Mouse (Mus musculus): ENCODE measurements at regions not wholly inside any gene's neighbourhood (a gene's known extent, or its start where the extent isn't known, plus 50 kb on each side); places are given as distances from the start of the nearest gene placed in this dataset.

DNA sequence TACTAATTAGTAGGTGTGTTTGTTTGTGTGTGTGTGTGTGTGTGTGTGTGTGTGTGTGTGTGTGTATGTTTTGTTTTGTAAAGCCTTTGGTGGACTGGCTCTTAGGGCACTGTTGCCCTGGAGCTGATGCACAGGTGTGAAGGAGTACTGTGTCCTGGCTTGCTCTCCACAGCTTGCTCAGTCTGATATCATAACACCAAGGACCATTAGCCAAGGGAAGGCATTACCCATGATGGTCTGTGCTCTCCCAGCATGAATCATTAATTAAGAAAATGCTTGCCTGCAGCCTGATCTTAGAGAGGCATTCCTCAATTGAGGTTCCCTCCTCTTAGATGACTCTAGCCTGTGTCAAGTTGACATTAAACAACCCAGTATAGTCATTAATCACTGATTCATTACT, 54.7 kb downstream of the Spry2 start:
- no peaks in the 10 kb centered on the region for H3K36me3 ChIP-seq (ENCODE audit: control insufficient read depth, insufficient read depth, low read length)

DNA sequence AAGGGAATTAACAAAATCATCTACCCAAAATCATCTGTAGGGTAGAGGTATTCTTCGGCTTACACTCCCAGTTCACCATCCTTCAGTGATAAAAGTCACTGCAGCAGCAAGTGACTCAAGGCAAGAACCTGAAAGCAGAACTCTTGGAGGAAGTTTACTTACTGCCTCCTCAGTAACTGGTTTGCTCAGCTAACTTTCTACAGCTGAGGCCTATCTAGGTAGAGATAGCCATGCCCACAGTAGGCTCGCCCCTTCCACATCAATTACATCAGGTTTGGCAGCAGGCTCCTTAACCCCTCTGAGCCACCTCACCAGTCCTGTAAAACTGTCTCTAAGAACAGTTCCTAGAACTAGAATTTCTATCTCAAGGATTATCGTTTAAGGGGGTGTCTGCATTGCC, 59.1 kb downstream of the Spry2 start:
- Histone ChIP-seq H3K4me2 (replicated peaks; ENCODE audit: low read depth, low read length) (no peak overlapping the region), H3K9ac (replicated peaks; ENCODE audit: low read depth, low read length) (no peak overlapping the region), H3K27me3 (ENCODE audit: control insufficient read depth, insufficient read depth, low read length) (no peaks in the 10 kb centered on the region), H3K4me1 (ENCODE audit: control insufficient read depth, insufficient read depth, low read length) (no peaks in the 10 kb centered on the region), H3K9me3 (ENCODE audit: control insufficient read depth, low read depth, low read length) (no peaks in the 10 kb centered on the region), H3K4me3 (ENCODE audit: low read depth, low read length) (no peak overlapping the region), H3K27ac (ENCODE audit: low read length) (no peak overlapping the region), H3K36me3 (ENCODE audit: control insufficient read depth, insufficient read depth, low read length) (no peaks in the 10 kb centered on the region)
- 70% methylated on average over 3 of the region's 3 CpGs for WGBS
- ATAC-seq (ENCODE audit: insufficient number of reproducible peaks, insufficient read depth, low FRiP score, low read depth) = no peak

More for the DNA sequence above, 54.7 kb downstream of the Spry2 start:
- Histone ChIP-seq H3K27ac (ENCODE audit: low read length) (no peak overlapping the region), H3K4me1 (ENCODE audit: control insufficient read depth, insufficient read depth, low read length) (no peaks in the 10 kb centered on the region), H3K4me2 (replicated peaks; ENCODE audit: low read depth, low read length) (no peak overlapping the region), H3K9ac (replicated peaks; ENCODE audit: low read depth, low read length) (no peak overlapping the region), H3K27me3 (ENCODE audit: control insufficient read depth, insufficient read depth, low read length) (no peaks in the 10 kb centered on the region), H3K4me3 (ENCODE audit: low read depth, low read length) (no peak overlapping the region), H3K9me3 (ENCODE audit: control insufficient read depth, low read depth, low read length) (no peaks in the 10 kb centered on the region)
- ATAC-seq (ENCODE audit: insufficient number of reproducible peaks, insufficient read depth, low FRiP score, low read depth) = no peak

DNA sequence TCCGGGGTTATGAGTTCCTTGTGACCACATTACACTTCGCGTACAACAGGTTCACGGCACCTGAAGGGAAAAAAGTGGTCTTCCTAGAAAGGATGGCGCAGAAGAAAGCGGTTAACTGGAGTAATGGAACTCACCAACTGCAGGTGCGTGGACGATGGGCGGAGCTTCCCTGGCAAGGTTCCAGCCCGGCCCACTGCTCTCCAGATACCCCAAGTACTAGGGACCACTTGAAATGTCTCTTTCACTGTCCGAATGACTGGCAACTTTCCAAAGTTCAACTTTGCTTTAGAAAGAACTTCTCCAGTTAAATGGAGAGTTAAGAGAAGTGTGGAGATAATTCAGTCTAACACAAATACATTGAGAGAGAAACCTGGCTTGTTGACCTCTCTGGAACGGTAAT, 65.9 kb downstream of the Spry2 start:
- Histone ChIP-seq H3K4me1 (ENCODE audit: control insufficient read depth, insufficient read depth, low read length) (no peaks in the 10 kb centered on the region), H3K27ac (ENCODE audit: low read length) (no peak overlapping the region), H3K9me3 (ENCODE audit: control insufficient read depth, low read depth, low read length) (no peaks in the 10 kb centered on the region), H3K9ac (replicated peaks; ENCODE audit: low read depth, low read length) (no peak overlapping the region), H3K36me3 (ENCODE audit: control insufficient read depth, insufficient read depth, low read length) (no peaks in the 10 kb centered on the region), H3K4me3 (ENCODE audit: low read depth, low read length) (no peak overlapping the region), H3K4me2 (replicated peaks; ENCODE audit: low read depth, low read length) (no peak overlapping the region), H3K27me3 (ENCODE audit: control insufficient read depth, insufficient read depth, low read length) (no peaks in the 10 kb centered on the region)
- WGBS = 83% methylated on average over 12 of the region's 12 CpGs
- ATAC-seq (ENCODE audit: insufficient number of reproducible peaks, insufficient read depth, low FRiP score, low read depth) = no peak

DNA sequence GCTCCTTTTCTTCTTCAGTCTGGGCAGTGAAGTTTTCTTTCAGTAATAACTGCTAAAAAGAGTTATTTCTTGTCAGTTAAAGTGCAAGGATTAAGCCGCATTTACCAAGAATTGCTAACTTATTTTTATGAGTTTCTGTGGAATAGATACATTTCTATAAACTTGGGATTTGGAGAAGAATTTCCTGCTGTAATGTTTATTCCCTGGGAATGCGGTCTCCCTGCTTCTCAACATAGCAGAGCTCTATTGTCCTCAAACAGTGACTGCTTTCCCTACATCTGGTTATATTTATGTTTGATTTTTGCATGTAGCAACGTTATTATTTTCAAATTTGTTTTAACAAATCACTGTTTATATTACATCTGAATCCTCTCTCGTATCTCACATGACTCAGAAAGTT, 66.3 kb downstream of the Spry2 start:
- 55% methylated on average over 4 of the region's 4 CpGs for WGBS

DNA sequence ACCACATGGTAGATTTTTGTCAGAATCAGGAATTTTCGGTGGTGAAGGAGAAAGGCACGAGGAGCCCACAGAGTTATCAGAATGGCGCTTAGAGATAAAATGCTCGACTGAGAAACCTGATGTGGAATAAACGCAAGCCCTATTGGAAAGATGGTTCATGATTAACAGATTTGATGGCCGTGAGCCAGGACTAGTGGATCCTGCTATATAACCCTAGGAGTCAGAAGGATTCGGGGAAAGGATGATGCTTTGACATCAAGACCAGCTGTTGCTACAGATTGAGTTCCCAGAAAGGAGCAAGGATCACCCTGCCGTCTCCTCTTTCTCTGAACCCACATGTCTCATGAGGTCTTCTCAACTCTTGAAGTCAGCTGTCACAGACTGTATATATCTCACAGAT, 73.5 kb downstream of the Spry2 start:
- Histone ChIP-seq H3K27ac (ENCODE audit: low read length) (no peak overlapping the region), H3K36me3 (ENCODE audit: control insufficient read depth, insufficient read depth, low read length) (no peaks in the 10 kb centered on the region), H3K4me3 (ENCODE audit: low read depth, low read length) (no peak overlapping the region), H3K4me2 (replicated peaks; ENCODE audit: low read depth, low read length) (no peak overlapping the region), H3K27me3 (ENCODE audit: control insufficient read depth, insufficient read depth, low read length) (no peaks in the 10 kb centered on the region), H3K9ac (replicated peaks; ENCODE audit: low read depth, low read length) (no peak overlapping the region), H3K4me1 (ENCODE audit: control insufficient read depth, insufficient read depth, low read length) (no peaks in the 10 kb centered on the region), H3K9me3 (ENCODE audit: control insufficient read depth, low read depth, low read length) (0 out of 2 replicates have a peak, but pooled peaks cover 5% of the 10 kb centered on the region)
- 76% methylated on average over 8 of the region's 8 CpGs for WGBS
- no peak for ATAC-seq (ENCODE audit: insufficient number of reproducible peaks, insufficient read depth, low FRiP score, low read depth)

More for the DNA sequence above, 66.3 kb downstream of the Spry2 start:
- H3K4me3 ChIP-seq (ENCODE audit: low read depth, low read length) = no peak overlapping the region
- no peaks in the 10 kb centered on the region for H3K4me1 ChIP-seq (ENCODE audit: control insufficient read depth, insufficient read depth, low read length)
- H3K4me2 ChIP-seq (replicated peaks; ENCODE audit: low read depth, low read length) = no peak overlapping the region
- no peak overlapping the region for H3K27ac ChIP-seq (ENCODE audit: low read length)
- no peaks in the 10 kb centered on the region for H3K9me3 ChIP-seq (ENCODE audit: control insufficient read depth, low read depth, low read length)
- no peak for ATAC-seq (ENCODE audit: insufficient number of reproducible peaks, insufficient read depth, low FRiP score, low read depth)
- no peaks in the 10 kb centered on the region for H3K27me3 ChIP-seq (ENCODE audit: control insufficient read depth, insufficient read depth, low read length)
- no peaks in the 10 kb centered on the region for H3K36me3 ChIP-seq (ENCODE audit: control insufficient read depth, insufficient read depth, low read length)
- no peak overlapping the region for H3K9ac ChIP-seq (replicated peaks; ENCODE audit: low read depth, low read length)

DNA sequence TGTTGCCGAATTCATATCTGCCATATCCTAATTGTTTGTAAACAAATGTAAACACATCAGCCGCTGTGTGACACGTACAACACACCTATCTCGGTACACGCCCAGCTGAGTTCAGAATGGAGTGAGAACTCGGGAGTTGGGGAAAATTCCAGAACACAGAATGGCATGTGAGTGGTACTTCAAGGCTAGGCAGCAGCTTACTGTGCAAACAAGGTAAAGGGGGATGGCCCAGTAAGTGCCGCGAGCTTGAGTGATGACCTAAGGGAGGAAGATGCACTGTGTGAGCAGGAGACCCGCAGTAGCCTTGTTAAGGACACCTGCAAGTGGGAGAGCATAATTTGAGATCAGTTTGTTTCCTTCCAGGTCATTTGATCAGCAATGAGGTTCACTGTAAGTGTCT, 74.0 kb downstream of the Spry2 start:
- Histone ChIP-seq H3K9me3 (ENCODE audit: control insufficient read depth, low read depth, low read length) (0 out of 2 replicates have a peak, but pooled peaks cover 5% of the 10 kb centered on the region), H3K27me3 (ENCODE audit: control insufficient read depth, insufficient read depth, low read length) (no peaks in the 10 kb centered on the region), H3K4me1 (ENCODE audit: control insufficient read depth, insufficient read depth, low read length) (no peaks in the 10 kb centered on the region), H3K4me2 (replicated peaks; ENCODE audit: low read depth, low read length) (no peak overlapping the region), H3K36me3 (ENCODE audit: control insufficient read depth, insufficient read depth, low read length) (no peaks in the 10 kb centered on the region), H3K4me3 (ENCODE audit: low read depth, low read length) (no peak overlapping the region), H3K9ac (replicated peaks; ENCODE audit: low read depth, low read length) (no peak overlapping the region), H3K27ac (ENCODE audit: low read length) (no peak overlapping the region)
- 71% methylated on average over 9 of the region's 9 CpGs for WGBS
- ATAC-seq (ENCODE audit: insufficient number of reproducible peaks, insufficient read depth, low FRiP score, low read depth) = no peak

DNA sequence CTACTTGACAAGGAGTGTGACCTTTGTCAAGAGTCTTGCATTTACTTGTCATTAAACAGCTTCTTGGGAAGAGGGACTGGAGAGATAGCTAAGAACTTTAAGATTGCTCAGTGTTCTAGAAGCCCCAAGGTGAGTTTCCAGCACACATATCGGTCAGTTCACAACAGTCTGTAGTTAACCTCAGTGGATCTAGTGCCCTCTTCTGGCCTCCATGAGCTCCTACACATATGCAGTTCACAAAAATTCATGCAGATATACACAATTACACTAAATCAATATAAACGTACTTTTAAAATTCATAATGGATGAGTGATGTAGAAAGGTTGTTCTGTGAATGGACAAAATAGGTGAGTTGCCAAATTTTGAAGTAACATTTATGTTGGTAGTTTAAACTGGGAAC, 77.1 kb downstream of the Spry2 start:
- no peaks in the 10 kb centered on the region for H3K27me3 ChIP-seq (ENCODE audit: control insufficient read depth, insufficient read depth, low read length)
- H3K27ac ChIP-seq (ENCODE audit: low read length) = no peak overlapping the region
- H3K4me2 ChIP-seq (replicated peaks; ENCODE audit: low read depth, low read length) = no peak overlapping the region
- peaks cover 7% of the 10 kb centered on the region; the same call in 1 of the 2 replicates for H3K4me1 ChIP-seq (ENCODE audit: control insufficient read depth, insufficient read depth, low read length)
- no peaks in the 10 kb centered on the region for H3K36me3 ChIP-seq (ENCODE audit: control insufficient read depth, insufficient read depth, low read length)
- H3K9me3 ChIP-seq (ENCODE audit: control insufficient read depth, low read depth, low read length) = 0 out of 2 replicates have a peak, but pooled peaks cover 5% of the 10 kb centered on the region
- no peak for ATAC-seq (ENCODE audit: insufficient number of reproducible peaks, insufficient read depth, low FRiP score, low read depth)
- H3K4me3 ChIP-seq (ENCODE audit: low read depth, low read length) = no peak overlapping the region
- no peak overlapping the region for H3K9ac ChIP-seq (replicated peaks; ENCODE audit: low read depth, low read length)
- WGBS = 92% methylated on average over 2 of the region's 2 CpGs

DNA sequence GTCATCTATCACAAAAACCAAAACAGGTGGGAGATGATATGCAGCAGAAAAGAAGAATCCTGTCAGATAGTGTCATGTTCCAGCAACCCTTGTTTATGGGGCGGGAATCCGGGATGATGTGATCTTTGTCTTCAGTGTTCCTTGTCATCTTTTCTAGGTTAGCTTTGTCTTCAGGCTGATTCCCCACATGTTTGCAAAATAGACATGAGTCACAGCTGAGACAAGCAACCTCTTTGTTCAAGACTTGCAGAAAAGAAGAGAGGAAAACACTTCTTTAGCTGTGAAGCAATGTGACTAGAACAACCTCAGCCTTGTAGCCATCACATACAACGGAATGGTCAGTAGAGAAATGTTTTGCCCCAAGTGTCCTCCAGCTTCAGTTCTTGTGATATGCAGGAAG, 77.8 kb downstream of the Spry2 start:
- H3K9me3 ChIP-seq (ENCODE audit: control insufficient read depth, low read depth, low read length) = 0 out of 2 replicates have a peak, but pooled peaks cover 5% of the 10 kb centered on the region
- H3K4me3 ChIP-seq (ENCODE audit: low read depth, low read length) = no peak overlapping the region
- no peak overlapping the region for H3K4me2 ChIP-seq (replicated peaks; ENCODE audit: low read depth, low read length)
- 91% methylated on average over 3 of the region's 3 CpGs for WGBS
- no peaks in the 10 kb centered on the region for H3K27me3 ChIP-seq (ENCODE audit: control insufficient read depth, insufficient read depth, low read length)
- H3K36me3 ChIP-seq (ENCODE audit: control insufficient read depth, insufficient read depth, low read length) = no peaks in the 10 kb centered on the region
- no peak for ATAC-seq (ENCODE audit: insufficient number of reproducible peaks, insufficient read depth, low FRiP score, low read depth)
- H3K9ac ChIP-seq (replicated peaks; ENCODE audit: low read depth, low read length) = no peak overlapping the region
- no peak overlapping the region for H3K27ac ChIP-seq (ENCODE audit: low read length)
- H3K4me1 ChIP-seq (ENCODE audit: control insufficient read depth, insufficient read depth, low read length) = peaks cover 7% of the 10 kb centered on the region; the same call in 1 of the 2 replicates

DNA sequence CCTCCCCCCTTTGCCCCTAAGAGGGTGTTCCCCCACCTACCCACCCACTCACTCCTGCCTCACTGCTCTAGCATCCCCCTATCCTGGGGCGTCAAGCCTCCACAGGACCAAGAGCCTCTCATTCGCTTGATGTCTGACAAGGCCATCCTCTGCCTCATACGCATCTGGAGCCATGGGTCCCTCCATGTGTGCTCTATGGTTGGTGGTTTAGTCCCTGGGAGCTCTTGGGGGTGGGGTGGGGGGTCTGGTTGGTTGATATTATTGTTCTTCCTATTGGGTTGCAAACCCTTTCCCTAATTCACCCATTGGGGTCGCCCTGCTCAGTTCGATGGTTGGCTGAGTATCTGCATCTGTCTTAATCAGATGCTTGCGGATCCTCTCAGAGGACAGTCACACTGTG, 79.1 kb downstream of the Spry2 start:
- WGBS = 95% methylated on average over 6 of the region's 6 CpGs
- Histone ChIP-seq H3K36me3 (ENCODE audit: control insufficient read depth, insufficient read depth, low read length) (no peaks in the 10 kb centered on the region), H3K27ac (ENCODE audit: low read length) (no peak overlapping the region), H3K4me2 (replicated peaks; ENCODE audit: low read depth, low read length) (no peak overlapping the region), H3K9me3 (ENCODE audit: control insufficient read depth, low read depth, low read length) (0 out of 2 replicates have a peak, but pooled peaks cover 5% of the 10 kb centered on the region), H3K4me1 (ENCODE audit: control insufficient read depth, insufficient read depth, low read length) (peaks cover 7% of the 10 kb centered on the region; the same call in 1 of the 2 replicates), H3K4me3 (ENCODE audit: low read depth, low read length) (no peak overlapping the region), H3K27me3 (ENCODE audit: control insufficient read depth, insufficient read depth, low read length) (no peaks in the 10 kb centered on the region), H3K9ac (replicated peaks; ENCODE audit: low read depth, low read length) (no peak overlapping the region)
- ATAC-seq (ENCODE audit: insufficient number of reproducible peaks, insufficient read depth, low FRiP score, low read depth) = no peak

All from stomach, embryonic 14.5 days (tissue).